Mouse (Mus musculus) adrenal gland, adult 2 months (tissue): ENCODE measurements around the gene Tnip2. TPM values are rescaled to one million over a fixed set of nuclear protein-coding genes. Genes with fewer than 3 reads are reported as not detected.

Experiments
- DNase-seq: peaks from one replicate; pipeline ENCODE4 v3.0.0; 2021
- polyA plus RNA-seq: library from polyadenylated mRNA; depleted of rRNA; stranded (reverse); fragments of >200 nt; gene quantifications from 2 replicates; pipeline ENCODE4 v1.2.3, GENCODE M21; 2012
- total RNA-seq, 2 experiments: library from RNA; stranded (reverse); gene quantifications; 2 replicates each; pipeline ENCODE4 v1.2.3; 2021

The Tnip2 gene
- total and polyA plus RNA-seq, 3 experiments: 12.8 to 55.3 (median 14.8) TPM

GRCm38 (mm10) chr5:34523958-34524485, 10.2 kb upstream of the Tnip2 start:
- DNase-seq: no peak

DNA sequence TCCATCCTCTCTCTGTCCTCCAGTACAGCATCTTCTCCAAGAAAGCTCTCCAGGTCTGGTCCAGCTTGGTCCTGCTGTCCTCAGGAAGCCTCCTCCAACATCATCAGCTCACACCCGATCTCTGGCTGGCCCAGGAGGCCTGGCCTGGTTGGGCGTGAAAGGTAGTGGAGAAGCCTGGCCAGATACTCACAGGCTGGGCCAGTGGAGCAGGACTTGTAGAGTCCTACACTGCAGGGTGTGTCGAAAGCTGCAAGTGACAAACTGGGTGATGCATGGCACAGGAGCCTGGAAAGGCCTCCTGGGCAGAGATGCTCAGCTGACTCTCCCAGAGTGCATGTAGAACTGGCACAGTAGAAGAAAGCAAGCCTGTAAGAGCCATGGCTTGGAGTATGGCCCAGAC, 7.5 kb upstream of the Tnip2 start:
- no peak for DNase-seq

DNA sequence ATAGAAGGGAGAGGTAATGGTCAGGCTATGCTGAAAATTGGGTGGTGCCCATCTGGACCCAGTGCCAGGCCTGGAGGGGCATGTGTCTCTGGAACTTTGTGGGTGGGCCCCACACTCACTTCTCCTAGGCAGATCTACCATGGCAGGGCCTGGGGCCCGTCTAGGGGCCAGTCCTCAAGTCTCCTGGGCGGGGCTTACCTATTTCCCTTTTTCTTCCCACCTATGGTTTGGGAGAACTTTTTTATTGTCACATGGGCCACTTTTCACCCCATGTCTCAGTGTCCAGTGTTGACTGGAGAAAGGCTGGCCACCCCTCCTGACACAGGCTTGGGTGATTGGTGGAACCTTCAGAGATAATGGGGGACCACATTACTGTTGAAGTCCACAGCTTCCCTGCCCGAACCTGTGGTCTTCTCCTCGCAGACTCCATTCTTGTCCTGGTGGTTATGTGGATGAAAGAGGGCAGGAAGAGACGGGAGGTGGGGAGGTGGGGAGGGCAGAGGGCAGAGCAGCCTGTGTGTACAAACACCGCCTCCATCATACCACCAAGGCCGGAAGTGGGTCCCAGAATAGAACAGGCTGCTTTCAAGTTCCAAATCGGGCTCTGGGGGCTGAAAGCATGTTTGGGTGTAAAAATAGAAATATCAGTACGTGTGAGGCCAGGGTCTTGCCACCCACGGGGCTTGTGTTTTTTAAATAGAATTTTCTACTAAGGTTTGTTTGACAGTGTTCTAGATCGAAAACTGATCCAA, 6.8 kb upstream of the Tnip2 start:
- no peak for DNase-seq

DNA sequence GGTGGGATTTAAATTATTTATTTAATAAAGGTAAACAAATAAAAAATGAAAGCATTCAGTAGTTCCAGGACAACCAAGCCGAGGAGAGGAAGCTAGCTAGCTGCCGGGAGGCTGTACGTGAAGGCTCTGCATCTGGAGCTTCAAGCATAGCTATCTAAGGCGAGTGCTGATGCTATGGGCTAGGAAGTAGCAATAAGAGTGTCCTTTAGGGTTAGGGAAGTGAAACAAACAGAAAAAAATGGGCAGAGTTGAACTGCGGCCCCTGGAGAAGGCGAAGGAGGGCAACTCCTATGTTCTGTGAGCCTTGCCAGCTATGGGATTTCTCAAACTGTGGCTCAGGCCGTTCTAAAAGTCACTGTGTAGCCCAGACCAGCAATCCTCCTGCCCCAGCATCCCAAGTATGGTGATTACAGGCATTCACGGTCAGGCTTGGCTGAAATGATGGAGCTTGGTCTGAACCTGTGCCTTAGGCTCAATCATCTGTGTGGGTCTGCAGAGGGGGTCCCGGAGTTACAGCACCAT, 5.7 kb upstream of the Tnip2 start:
- DNase-seq: no peak

DNA sequence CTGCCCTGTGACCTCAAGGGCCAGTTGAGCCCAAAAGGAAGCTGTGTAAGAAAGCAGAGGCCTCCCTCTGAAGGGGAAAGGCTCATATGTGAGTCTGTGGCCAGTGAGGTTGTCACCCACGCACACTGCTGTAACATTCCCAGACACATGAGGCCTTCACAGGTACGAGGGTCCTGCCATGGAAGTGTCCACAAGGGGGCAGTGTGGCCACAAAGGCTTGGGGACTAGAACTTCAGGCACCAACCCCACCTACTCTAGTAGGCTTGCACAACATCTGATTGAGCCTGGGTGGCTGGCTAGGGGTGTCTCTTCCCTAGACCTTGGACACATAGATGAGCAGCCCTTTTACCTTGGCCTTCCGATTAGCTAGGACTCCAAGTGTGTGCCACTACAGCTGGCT, 4.1 kb upstream of the Tnip2 start:
- DNase-seq: peak; percentile 86

DNA sequence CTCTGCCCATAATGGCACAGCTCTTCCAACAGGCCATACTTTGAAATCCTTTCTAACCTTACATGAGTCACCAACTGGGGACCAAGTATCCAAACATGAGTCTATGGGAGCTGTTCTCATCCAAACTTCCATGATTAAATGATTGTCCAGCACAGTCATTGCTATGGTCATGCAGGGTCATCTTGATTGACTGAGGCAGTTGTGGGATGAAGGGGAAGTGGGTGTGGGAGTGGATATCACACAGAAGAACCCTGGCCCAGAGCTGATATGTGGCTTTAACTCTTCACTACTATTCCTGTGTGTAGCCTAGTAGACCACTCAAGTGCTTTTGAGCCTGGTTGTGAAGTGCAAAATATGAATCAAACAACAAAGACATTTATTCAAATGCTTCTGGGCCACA, 1.3 kb upstream of the Tnip2 start:
- no peak for DNase-seq

DNA sequence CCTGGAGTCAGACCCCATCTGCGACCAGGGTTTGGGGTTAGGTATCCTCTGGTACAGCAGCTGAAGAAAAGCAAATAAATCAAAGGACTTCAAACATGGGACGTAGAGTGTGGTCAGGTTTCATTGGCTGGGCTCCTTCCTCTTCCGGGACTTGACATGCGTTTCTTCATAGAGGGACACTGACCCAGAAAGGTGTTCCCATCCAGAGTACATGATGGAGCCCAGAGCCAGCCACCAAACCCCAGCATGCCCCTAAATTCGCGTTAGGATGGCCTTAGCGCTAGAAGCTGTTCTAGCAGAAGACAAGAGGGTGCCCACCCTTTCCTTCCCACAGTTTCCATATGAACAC, 401 bp upstream of the Tnip2 start:
- DNase-seq: no peak

DNA sequence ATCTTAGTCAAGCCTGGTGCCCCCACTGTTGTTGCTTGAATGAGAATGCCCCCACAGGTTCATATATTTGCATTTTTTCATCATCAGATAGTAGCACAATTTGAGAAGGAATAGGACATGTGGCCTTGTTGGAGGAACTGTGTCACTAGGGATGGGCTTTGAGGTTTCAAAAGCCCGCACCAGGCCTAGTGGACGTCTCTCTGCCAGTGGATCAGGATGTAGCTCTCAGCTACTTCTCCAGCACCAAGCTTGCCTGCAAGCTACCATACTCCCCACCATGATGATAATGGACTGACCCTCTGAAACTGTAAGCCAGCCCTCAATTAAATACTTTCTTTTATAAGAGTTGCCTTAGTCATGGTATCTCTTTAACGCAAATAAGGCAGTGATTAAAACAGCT, 1.3 kb downstream of the Tnip2 start:
- no peak for DNase-seq

DNA sequence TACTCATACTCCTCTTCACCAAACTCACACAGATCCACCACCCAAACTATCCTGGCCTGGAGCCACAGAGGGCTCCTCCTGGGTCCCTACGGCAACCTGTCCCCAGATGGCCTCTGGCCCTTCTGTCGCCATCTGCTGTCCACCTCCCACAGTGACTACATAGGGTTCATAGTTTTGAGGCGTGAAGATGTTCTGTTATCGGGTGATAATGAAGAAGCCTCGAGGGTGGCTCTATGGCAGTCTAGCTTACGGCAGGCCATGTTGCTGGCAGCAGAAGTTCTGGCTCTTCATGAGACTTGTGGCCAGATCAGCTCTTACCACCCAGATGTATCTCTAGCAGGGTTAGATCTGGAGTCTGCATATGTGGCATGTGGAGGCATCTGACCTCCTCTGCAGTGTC, 11.0 kb downstream of the Tnip2 start:
- no peak for DNase-seq

DNA sequence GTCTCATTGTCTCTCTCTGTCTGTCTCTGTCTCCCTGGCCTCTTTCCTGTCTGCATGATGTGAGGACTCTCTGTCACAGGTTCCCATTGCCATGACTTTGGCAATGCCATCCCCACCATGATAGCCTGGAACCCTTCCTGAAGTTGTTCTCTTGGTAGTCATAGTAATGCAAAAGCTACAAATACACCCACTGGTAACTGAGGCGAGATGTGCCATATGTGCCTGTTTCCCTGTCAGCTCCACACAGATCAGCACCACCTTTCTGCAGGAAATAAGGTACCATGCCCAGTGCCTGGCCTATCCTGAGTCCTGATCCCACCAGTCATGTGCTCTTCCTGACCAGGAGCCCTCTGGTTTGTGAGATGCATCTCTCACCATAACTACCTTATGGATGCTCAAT, 11.4 kb downstream of the Tnip2 start:
- no peak for DNase-seq

DNA sequence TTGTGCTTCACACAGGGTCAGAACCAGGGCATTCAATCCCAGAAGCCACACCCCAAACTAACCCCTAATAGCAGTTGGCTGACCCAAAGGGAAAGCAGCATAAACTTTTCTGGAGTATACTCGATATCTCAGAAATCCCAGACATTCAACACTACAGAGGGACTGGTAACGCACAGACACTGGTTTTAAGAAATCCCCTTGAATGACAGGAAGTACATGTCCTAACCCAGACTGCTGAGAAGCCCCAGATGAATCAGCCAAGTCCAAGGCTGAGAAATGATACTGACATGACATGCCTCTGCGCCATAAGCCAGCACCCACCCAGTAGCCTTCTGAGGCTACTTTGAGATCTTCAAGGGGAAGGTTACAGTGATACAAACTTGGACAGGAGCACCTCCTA, 12.2 kb downstream of the Tnip2 start:
- DNase-seq: peak; percentile 59

DNA sequence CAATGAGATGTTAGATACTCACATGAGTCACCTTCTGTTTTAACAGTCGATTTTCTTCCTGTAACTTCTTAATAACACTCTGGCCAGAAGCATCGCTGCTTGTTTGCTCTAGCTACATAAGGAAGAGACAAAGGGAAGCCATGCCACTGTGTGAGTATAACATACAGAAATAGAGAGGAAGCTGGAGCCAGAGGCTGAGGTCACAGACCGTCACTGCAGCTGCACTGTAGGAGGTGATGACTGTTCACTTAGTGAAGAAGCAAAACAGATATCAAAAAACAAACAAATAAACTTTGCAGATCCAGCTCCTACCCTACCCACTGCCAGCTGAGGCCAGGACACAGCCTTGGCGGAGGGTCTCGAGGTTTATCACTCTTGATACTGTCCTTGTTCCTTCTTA, 12.9 kb downstream of the Tnip2 start:
- no peak for DNase-seq

DNA sequence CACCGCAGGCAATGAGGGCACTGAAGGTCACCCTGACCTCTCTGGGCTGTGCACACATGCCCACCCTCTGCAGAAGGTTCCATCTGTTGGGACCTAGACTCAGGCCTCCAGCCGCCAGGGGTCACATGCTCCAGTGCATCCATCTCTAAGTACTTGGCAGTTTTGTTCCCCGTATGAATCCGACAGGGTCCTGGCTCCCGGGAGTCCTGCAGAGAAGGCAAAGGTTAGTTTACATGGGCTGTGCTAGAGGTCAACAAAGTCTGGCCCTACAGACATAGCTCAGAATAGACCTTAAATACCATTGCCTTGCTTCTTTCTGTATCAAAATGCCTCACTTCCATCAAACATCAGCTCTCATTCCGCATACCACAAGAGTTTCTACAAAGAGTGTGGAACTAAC, 17.0 kb downstream of the Tnip2 start:
- DNase-seq: no peak

DNA sequence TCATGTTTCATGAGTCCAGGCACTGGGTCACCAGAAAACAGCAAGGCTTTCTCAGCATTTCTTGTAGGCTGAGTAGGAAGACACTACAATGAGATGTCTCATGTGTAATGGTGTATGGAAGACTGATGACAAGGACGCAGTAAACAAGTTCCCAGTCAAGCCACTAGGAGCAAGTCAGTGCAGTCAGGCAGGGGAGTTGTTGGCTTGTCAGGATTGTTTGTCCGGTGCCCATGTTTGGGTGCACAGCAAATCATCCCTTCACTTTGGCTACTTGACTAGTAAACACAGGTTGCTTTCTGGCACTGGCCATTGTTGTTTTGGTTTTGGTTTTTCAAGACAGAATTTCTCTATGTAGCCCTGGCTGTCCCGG, 24.4 kb downstream of the Tnip2 start:
- DNase-seq: no peak

DNA sequence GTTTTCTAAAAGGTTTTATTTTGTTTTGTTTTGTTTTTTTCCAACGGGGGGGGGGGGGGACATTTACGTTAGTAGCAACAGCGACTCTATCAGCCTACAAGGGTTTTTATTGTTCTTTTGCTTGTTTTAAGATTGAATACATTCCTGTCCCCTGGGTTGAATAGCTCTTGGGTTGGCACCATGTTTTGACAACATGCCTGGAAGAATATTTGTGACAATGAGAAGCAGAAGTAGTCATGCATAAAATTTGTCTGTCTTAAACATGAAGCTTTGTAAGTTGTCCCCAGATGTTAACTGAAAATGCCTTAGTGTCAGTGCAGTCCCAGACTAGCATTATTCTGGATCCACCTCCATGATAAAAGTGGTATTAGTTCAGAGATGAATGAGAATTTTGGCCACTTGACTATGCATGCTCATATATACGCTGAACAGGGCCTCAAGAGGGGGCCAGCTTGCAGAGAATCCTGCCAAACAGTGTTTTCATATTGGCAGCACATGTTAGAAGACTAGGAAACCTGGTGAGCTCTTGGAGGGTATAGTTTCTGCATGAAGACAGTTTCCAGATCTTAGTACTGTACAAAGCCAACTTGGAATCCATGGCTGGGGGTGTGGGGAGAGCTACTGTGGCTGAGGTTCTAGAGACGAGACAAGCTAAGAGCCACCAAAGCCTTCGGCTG, 24.9 kb downstream of the Tnip2 start:
- no peak for DNase-seq

DNA sequence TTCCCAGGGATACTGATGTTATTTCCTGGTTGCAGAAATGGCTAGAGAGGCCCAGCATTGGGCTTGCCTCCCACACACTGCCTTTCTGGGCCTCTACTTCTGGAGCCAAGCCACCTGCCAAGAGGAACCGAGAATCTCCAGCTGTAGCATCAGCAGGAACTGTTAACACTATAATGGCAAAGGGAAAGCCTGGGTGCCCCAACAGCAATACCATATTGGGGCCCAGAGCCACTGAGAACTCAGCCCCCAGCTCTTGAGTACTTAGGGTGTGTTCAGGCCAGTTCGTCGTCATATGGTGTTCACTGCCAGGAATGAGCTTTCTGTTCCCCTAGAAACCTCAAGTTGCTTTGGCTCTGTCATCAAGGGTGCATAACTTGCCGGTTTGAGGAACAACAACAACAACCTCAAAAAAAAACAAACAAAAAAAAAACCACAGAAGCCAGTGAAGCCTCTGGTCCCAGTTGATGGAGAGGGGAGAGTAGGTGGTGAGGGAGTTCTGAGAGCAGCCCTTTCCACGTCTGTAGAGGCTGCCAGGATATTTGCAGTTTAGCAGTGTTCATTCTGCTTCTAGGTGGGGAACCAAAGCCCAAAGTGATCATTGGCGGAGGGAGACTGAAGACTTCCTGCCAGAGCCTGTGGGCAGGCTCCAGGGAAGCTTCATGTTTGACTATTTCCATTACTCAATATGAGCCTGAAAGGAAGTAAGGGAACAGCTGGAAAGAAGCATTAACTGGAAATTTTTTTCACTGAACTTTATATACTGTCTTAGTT, 26.3 kb downstream of the Tnip2 start:
- DNase-seq: no peak

GRCm38 (mm10) chr5:34485731-34486130, 28.1 kb downstream of the Tnip2 start:
- DNase-seq: no peak

DNA sequence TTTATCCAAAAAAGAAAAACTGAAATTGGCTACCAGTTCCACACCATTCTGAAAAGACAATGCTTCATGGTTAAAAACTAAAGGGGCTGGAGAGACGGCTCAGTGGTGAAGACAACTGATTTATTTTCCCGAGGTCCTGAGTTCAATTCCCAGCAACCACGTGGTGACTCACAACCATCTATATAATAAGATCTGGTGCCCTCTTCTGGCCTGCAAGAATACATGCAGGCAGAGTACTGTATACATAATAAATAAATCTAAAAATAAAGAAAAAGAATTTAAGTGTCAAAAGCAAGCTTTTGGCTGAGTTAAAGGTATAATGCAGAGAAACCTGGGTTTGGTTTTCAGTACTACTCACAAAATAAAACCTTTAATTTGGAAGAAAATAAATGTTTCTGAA, 32.9 kb downstream of the Tnip2 start:
- DNase-seq: no peak

GRCm38 (mm10) chr5:34468039-34468775, 45.6 kb downstream of the Tnip2 start:
- DNase-seq: no peak

- no peak for DNase-seq
Observed at GRCm38 (mm10) chr5:34466648-34467047, 47.1 kb downstream of the Tnip2 start.

DNA sequence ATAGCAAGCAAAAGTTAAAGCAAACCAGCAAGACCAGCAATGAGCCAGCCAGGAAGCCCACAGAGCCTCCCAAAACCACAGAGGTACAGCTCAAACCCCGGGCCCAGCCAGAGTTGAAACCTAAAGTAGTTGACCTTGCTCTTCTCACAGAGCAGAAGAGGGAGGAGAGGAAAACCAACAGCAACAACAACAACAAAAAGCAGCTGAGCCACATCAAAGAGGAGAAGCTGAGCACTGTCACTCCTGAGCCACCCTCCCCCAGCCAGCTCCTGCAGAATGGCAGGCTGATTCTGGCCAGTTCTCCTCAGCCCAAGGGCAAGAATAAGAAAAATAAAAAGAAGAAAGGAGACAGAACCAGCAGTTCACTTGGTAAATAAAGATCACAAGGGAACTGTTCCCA, 47.7 kb downstream of the Tnip2 start:
- DNase-seq: peak; percentile 41

DNA sequence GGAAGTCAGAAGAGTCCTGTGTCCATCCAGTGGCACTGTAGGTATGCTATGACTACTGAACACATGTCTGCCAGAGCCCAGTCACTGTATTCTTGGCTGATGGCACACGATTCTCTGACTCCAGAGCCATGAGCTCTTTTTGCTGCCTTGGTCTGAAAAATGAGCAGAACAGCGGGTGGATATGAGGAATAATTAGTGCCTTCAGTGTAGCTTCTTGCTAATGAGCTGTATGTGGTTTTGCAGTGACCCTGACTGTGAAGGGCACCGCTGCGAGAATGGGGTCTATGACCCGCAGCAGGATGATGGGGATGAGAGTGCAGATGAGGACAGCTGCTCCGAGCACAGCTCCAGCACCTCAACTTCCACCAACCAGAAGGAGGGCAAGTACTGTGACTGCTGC, 52.0 kb downstream of the Tnip2 start:
- no peak for DNase-seq
